Mouse (Mus musculus): ENCODE results near the gene Vcpkmt.

GRCm38 (mm10) chr12:69533237-69533636 is 49.6 kb downstream of the Vcpkmt start:
- TF ChIP-seq CTCF (IDR thresholded peaks at IDR 0.05; ENCODE audit: insufficient read depth, low read depth, low read length) (no peak), POLR2A (IDR thresholded peaks at IDR 0.05; ENCODE audit: insufficient read depth, low read depth, low read length) (no peak)
